Mouse (Mus musculus): ENCODE data around the gene Map3k9.

The Map3k9 gene

GRCm38 (mm10) chr12:81719161-81719560 lies 61.8 kb downstream of the Map3k9 start:
- DNase-seq (ENCODE audit: low read depth, low spot score): no peak

- DNase-seq (ENCODE audit: low read depth, low spot score): no peak
These were observed 68.4 kb downstream of the Map3k9 start for GRCm38 (mm10) chr12:81712618-81713017.

GRCm38 (mm10) chr12:81702903-81703302 lies 78.1 kb downstream of the Map3k9 start:
- no peak for DNase-seq (ENCODE audit: low read depth, low spot score)

GRCm38 (mm10) chr12:81698011-81698410 lies 83.0 kb downstream of the Map3k9 start:
- no peak for DNase-seq (ENCODE audit: low read depth, low spot score)

- no peak for DNase-seq (ENCODE audit: low read depth, low spot score)
These were observed 89.7 kb downstream of the Map3k9 start for GRCm38 (mm10) chr12:81691177-81691730.

GRCm38 (mm10) chr12:81690751-81691150 lies 90.2 kb downstream of the Map3k9 start:
- DNase-seq (ENCODE audit: low read depth, low spot score): no peak

GRCm38 (mm10) chr12:81690111-81690510 lies 90.9 kb downstream of the Map3k9 start:
- no peak for DNase-seq (ENCODE audit: low read depth, low spot score)

GRCm38 (mm10) chr12:81689505-81690056 lies 91.4 kb downstream of the Map3k9 start:
- no peak for DNase-seq (ENCODE audit: low read depth, low spot score)

GRCm38 (mm10) chr12:81688537-81688936 lies 92.4 kb downstream of the Map3k9 start:
- no peak for DNase-seq (ENCODE audit: low read depth, low spot score)

- DNase-seq (ENCODE audit: low read depth, low spot score): no peak
These were observed 93.1 kb downstream of the Map3k9 start for GRCm38 (mm10) chr12:81687873-81688272.

GRCm38 (mm10) chr12:81686406-81687117 lies 94.4 kb downstream of the Map3k9 start:
- no peak for DNase-seq (ENCODE audit: low read depth, low spot score)

GRCm38 (mm10) chr12:81685981-81686380 lies 95.0 kb downstream of the Map3k9 start:
- no peak for DNase-seq (ENCODE audit: low read depth, low spot score)

- DNase-seq (ENCODE audit: low read depth, low spot score): no peak
These were observed 96.9 kb downstream of the Map3k9 start for GRCm38 (mm10) chr12:81684096-81684495.

- DNase-seq (ENCODE audit: low read depth, low spot score): no peak
These were observed 97.6 kb downstream of the Map3k9 start for GRCm38 (mm10) chr12:81683395-81683794.

GRCm38 (mm10) chr12:81679807-81680529 lies 101.0 kb downstream of the Map3k9 start:
- DNase-seq (ENCODE audit: low read depth, low spot score): no peak

GRCm38 (mm10) chr12:81675557-81675956 lies 105.4 kb downstream of the Map3k9 start:
- no peak for DNase-seq (ENCODE audit: low read depth, low spot score)

Measured in embryo, embryonic 11.5 days (tissue).